In genomic region chr6:91220062-91220461, GRCm38 (mm10) we compare ENCODE assay signal across 22 mouse cellular contexts. TPM values are rescaled to one million over a fixed set of nuclear protein-coding genes. Genes with fewer than 3 reads are reported as not detected.
DNase-seq lines count a peak whose midpoint lies in the region; ATAC-seq and TF ChIP-seq lines count a peak whose summit lies in the region.
"Had no signal": no experiment of that assay in that cellular context is flagged by ENCODE, and none has a peak within 500 bp of the region (broad histone marks: within the 10 kb centered on the region; RNA-seq: fewer than 3 reads in every experiment).

No protein-coding gene starts in this region.

- no peaks in the 10 kb centered on the region for H3K27me3 ChIP-seq in forebrain, postnatal 0 days (ENCODE audit: insufficient read depth, low read length)
- H3K27me3 ChIP-seq: hindbrain, embryonic 15.5 days; intestine, embryonic 15.5 days; limb, embryonic 12.5 days; midbrain, embryonic 15.5 days had no signal

- peak overlapping the region; percentile 69; the same call in 1 of the 2 replicates for H3K27ac ChIP-seq in forebrain, postnatal 0 days (ENCODE audit: low read depth, low read length)
- H3K27ac ChIP-seq: heart, embryonic 10.5 days; hindbrain, embryonic 15.5 days; intestine, embryonic 15.5 days; macrophage; midbrain, embryonic 15.5 days; neural tube, embryonic 13.5 days had no signal

- no peak overlapping the region for H3K4me2 ChIP-seq in forebrain, postnatal 0 days (ENCODE audit: low read depth)
- H3K4me2 ChIP-seq: hindbrain, embryonic 15.5 days; intestine, embryonic 15.5 days; limb, embryonic 12.5 days; midbrain, embryonic 15.5 days; neural tube, embryonic 13.5 days had no signal

- peak; percentile 70; the same call in 1 of the 2 replicates for ATAC-seq in forebrain, postnatal 0 days
- ATAC-seq: intestine, embryonic 15.5 days; midbrain, embryonic 15.5 days had no signal

- no peak overlapping the region for H3K4me3 ChIP-seq in forebrain, postnatal 0 days (ENCODE audit: low read depth, low read length)
- H3K4me3 ChIP-seq: heart, embryonic 10.5 days; hindbrain, embryonic 15.5 days; intestine, embryonic 15.5 days; limb, embryonic 12.5 days; midbrain, embryonic 15.5 days; neural tube, embryonic 13.5 days had no signal

- H3K9ac ChIP-seq in forebrain, postnatal 0 days: no peak overlapping the region
- H3K9ac ChIP-seq: hindbrain, embryonic 15.5 days; intestine, embryonic 15.5 days; limb, embryonic 12.5 days; midbrain, embryonic 15.5 days; neural tube, embryonic 13.5 days had no signal

- peak; percentile 34 for DNase-seq in layer of hippocampus, adult 9-11 months
- DNase-seq in layer of hippocampus, adult 8-10 months (ENCODE audit: low spot score in 2 of 2): no peak
- peak; percentile 22 for DNase-seq in brain, embryonic 18.5 days (ENCODE audit: low read depth, low spot score)
- no peak for DNase-seq in forebrain, postnatal 0 days
- no peak for DNase-seq in adrenal gland, postnatal 10 days
- no peak for DNase-seq in adrenal gland, postnatal 36 days
- DNase-seq in ovary, postnatal 14 days (ENCODE audit: low spot score): no peak
- DNase-seq: cerebellum, adult 8-10 months; cerebellum, postnatal 36 days; embryo, embryonic 11 days; heart, postnatal 4 days; kidney, adult 8-10 months; kidney, postnatal 10 days; thymus, postnatal 14 days had no signal

- no peaks in the 10 kb centered on the region for H3K36me3 ChIP-seq in forebrain, postnatal 0 days (ENCODE audit: insufficient read depth)
- H3K36me3 ChIP-seq: heart, embryonic 10.5 days; hindbrain, embryonic 15.5 days; intestine, embryonic 15.5 days; midbrain, embryonic 15.5 days; neural tube, embryonic 13.5 days had no signal

- no peaks in the 10 kb centered on the region for H3K9me3 ChIP-seq in forebrain, postnatal 0 days (ENCODE audit: low read length)
- H3K9me3 ChIP-seq: heart, embryonic 10.5 days; hindbrain, embryonic 15.5 days; intestine, embryonic 15.5 days; limb, embryonic 12.5 days; midbrain, embryonic 15.5 days; neural tube, embryonic 13.5 days had no signal

- peaks cover 14% of the 10 kb centered on the region; the same call in 1 of the 2 replicates for H3K4me1 ChIP-seq in forebrain, postnatal 0 days (ENCODE audit: insufficient read depth)
- H3K4me1 ChIP-seq: intestine, embryonic 15.5 days; midbrain, embryonic 15.5 days had no signal

- TF ChIP-seq CTCF in forebrain, postnatal 0 days (IDR thresholded peaks at IDR 0.05; ENCODE audit: low read depth): no peak

RNA-seq across cellular contexts. Expression of gene Fbln2, which starts 7.8 kb away (rescaled TPM):
- total RNA-seq in layer of hippocampus, adult 8-10 months (2022): 10 to 100 TPM; 10.3 to 13.7 (median 11.0) TPM
- total RNA-seq in forebrain, postnatal 0 days (2014; rRNA removed): 26.7 and 41.1 TPM in 2 replicates
- 18.6 and 19.6 TPM in 2 replicates for polyA plus RNA-seq in forebrain, postnatal 0 days (2015; fragmentation: Nextera tagmentation; extraction: Ambion mirVana)
- 10 to 100 TPM; 59.6 to 62.1 TPM for total RNA-seq in adrenal gland, postnatal 10 days (2021)
- total RNA-seq in adrenal gland, postnatal 36 days (2021): 10 to 100 TPM; 12.6 to 20.7 TPM
- total RNA-seq: granulocyte monocyte progenitor cell, adult 5-6 weeks had no signal

Comparison
In these comparisons a context has a peak if more than half of its experiments do, and no peak if none do; other contexts are left out.
1. DNase-seq: peak in layer of hippocampus, adult 9-11 months (single experiment) and brain, embryonic 18.5 days (single experiment); none in layer of hippocampus, adult 8-10 months (0 of 2), forebrain, postnatal 0 days (single experiment), adrenal gland, postnatal 10 days (single experiment), adrenal gland, postnatal 36 days (0 of 2) and ovary, postnatal 14 days (single experiment).